Mouse (Mus musculus) ES-E14 (cell line): ENCODE data around the gene Mpp3.

Experiments used
- MAFK ChIP-seq: IDR thresholded peaks from 2 replicates; pipeline ENCODE4 v1.6.1; 2014; ENCODE audit warnings: mild to moderate bottlenecking, low read depth, low read length, inconsistent platforms; ENCODE audit not compliant: insufficient read depth
- ZC3H11A ChIP-seq: IDR thresholded peaks from 2 replicates; pipeline ENCODE4 v1.6.1; 2012; ENCODE audit warnings: low read depth, mild to moderate bottlenecking, inconsistent platforms, low read length, borderline replicate concordance
- ZNF384 ChIP-seq: IDR thresholded peaks from 2 replicates; pipeline ENCODE4 v1.6.1; 2012; ENCODE audit warnings: low read depth, low read length, inconsistent platforms

GRCm38 (mm10) chr11:101994100-101994499, 34.2 kb downstream of the Mpp3 start:
- TF ChIP-seq ZC3H11A (no peak), MAFK (no peak), ZNF384 (no peak)
